Mouse (Mus musculus): ENCODE data around the gene Cemip2.

DNA sequence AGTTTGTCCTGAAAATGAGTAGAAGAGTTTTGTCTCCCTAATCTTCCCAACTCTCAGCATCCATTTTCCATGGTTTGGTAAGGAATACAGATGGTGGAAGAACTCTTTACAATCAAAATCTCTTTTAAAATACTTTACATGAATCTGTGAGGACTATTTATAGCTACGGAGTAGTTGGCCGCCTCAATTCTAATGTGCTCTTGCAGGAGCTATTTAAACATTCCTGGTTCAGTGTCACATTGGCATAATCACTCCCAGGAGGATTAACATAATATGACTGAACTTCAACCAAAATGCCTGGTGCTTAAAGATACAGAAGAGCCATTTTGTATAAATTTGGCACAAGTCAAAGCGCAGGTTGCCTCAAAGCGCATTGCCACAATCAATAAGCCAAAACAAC lies 2.5 kb upstream of the Cemip2 start:
- TF ChIP-seq CTCF (IDR thresholded peaks at IDR 0.05; ENCODE audit: low read depth, low read length) (no peak), POLR2AphosphoS5 (IDR thresholded peaks at IDR 0.05; ENCODE audit: insufficient replicate concordance, low read depth, low read length) (no peak)
